Mouse (Mus musculus): ENCODE measurements around the gene Cog3.

Cog3 gene

DNA sequence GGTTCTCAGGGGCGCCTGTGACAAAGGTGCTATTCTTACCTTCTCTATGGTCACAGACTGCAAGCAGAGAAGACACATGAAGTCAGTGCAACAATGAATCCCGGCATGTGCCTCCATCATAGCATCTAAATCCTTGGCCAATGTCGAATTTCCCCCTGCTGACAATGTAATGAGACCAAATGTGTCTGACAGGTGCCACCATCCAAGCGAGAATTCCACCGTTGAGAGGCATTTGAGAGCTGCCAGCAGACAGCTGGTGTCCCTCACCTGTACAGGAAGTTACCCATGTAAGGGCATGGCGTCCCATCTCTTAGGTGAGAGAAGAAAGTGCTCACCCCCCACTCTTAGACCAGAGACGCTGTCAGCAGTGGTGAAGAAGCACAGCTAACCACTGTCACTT lies 4.1 kb upstream of the Cog3 start:
- no peak for DNase-seq

GRCm38 (mm10) chr14:75757821-75758220 lies 3.5 kb upstream of the Cog3 start:
- no peak for DNase-seq

GRCm38 (mm10) chr14:75756971-75757370 lies 2.7 kb upstream of the Cog3 start:
- DNase-seq: peak in 1 of 2 experiments; percentile 28

- DNase-seq: no peak
Measured at GRCm38 (mm10) chr14:75753206-75753605, 1.1 kb downstream of the Cog3 start.

GRCm38 (mm10) chr14:75751040-75751439 lies 3.3 kb downstream of the Cog3 start:
- DNase-seq: no peak

DNA sequence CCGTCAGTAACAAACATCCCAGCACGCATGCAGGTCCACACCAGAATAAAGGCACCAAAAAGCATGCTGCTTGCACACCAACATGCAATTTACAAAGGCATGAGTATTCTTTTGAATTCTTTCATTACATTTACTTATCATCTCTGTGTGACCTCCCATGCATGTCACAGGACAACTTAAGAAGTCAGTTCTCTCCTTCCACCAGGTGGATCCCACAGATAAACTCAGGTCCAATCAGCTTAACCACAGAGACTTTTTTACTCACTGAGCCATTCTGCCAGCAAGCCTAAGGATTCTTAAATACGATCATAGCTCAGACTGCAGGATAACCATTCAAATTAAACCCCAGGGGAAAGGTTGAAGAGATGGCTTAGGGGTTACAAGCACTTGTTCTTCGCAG lies 5.2 kb downstream of the Cog3 start:
- DNase-seq: no peak

GRCm38 (mm10) chr14:75747960-75748359 lies 6.4 kb downstream of the Cog3 start:
- no peak for DNase-seq

- DNase-seq: no peak
Measured at GRCm38 (mm10) chr14:75741904-75742303, 12.4 kb downstream of the Cog3 start.

GRCm38 (mm10) chr14:75735597-75735996 lies 18.7 kb downstream of the Cog3 start:
- no peak for DNase-seq

GRCm38 (mm10) chr14:75732631-75733030 lies 21.7 kb downstream of the Cog3 start:
- DNase-seq: no peak

GRCm38 (mm10) chr14:75731361-75731760 lies 23.0 kb downstream of the Cog3 start:
- no peak for DNase-seq

DNA sequence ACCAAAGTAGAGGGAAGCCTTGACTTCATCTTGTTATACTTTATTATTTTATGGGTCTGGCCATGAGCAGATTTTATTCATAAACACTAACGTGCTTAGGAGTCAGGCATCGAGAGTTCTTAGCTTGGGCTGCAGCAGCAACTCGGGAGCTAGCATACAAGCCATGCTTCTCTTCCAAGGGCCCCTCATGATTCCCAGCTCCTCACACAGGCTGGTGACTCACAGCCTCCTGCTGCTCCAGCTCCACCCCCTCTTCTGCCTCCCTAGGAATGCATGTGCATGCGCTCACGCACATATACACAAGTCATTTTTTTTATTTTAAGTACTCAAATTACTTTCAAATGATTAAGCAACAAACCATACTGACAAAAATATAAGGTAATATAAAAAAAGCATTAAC lies 26.2 kb downstream of the Cog3 start:
- no peak for DNase-seq

DNA sequence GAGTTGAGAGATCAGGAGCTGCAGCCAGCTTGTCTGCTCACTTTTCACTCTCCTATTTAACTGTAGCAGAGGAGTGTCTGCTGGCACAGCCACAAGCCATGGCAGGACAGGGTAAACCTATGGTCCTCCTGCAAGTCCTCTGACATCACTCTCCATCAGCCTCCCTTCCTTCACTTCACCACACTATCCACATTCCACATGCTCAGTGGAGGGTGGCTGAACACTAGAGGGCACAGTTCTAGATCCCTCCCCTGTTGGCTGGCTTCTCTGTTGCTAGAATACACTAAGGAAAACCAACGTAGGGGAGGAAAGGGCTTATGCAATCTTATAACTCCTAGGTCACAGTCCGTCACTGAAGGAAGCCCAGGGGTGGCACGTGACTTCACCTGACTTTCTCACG lies 27.3 kb downstream of the Cog3 start:
- DNase-seq: peak; percentile 80 to 92

DNA sequence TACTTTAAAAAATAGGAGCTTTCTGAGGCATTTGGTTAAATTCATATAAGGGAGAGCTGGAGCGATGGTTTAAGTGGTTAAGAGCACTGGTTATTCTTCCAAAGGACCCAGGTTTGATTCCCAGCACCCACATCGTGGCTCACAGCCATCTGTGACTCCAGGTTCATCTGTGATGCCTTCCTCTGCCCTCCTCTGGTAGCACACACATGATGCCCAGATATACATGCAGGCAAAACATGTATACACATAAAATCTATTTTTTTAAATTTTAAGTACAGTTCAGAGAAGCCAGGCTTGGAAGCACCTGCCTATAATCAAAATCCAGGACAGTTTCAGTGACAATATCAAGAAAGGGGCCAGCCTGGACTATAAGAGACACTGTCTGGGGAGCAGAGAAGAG lies 31.5 kb downstream of the Cog3 start:
- no peak for DNase-seq

DNA sequence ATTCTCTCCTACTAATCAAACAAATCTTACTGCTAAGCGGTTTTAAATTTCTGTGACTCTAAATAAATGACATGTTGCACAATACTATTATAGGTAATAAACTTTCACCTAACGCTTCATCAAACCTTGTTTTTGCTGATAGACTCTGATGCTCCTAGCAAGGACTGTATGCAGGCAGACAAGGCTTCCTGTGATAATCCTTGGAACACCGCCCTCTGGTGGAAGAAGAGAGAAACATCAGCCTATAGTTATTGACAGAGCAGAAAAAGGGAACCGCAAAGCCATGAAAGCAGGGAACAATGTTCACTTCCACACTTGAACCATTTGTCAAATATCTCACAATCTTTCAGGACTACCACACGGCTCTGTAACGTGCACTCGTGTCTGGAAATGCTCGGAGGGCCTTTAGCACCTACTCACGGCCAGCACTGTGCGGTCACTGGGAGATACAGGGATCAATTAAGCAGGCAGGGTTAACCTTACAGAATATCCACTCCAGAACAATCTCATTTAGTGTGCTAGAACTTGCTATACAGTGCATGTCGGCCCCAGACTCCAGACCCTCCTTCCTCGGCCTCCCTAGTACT lies 32.2 kb downstream of the Cog3 start:
- DNase-seq: peak; percentile 54 to 62

GRCm38 (mm10) chr14:75720121-75720520 lies 34.2 kb downstream of the Cog3 start:
- no peak for DNase-seq

DNA sequence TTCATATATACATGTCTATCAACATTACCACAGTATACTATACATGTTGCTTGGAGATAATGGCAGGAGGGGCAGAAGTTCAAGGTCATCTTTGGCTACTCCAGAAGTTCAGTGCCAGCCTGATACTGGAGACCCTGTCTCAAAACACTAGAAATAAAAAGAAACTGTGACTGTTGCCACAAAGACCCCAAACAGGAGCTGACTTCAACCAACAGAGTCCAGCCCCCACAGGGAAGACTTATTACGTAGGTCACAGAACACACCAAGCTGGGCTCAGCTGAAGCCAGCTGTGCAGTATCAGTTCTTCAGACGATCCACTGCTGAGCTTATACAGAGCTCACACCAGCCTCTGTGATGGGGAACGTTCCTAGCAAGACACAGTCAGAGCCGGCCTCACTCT lies 37.9 kb downstream of the Cog3 start:
- DNase-seq: no peak

- peak in 1 of 2 experiments; percentile 36 for DNase-seq
Measured at GRCm38 (mm10) chr14:75713661-75714060, 40.7 kb downstream of the Cog3 start.

DNA sequence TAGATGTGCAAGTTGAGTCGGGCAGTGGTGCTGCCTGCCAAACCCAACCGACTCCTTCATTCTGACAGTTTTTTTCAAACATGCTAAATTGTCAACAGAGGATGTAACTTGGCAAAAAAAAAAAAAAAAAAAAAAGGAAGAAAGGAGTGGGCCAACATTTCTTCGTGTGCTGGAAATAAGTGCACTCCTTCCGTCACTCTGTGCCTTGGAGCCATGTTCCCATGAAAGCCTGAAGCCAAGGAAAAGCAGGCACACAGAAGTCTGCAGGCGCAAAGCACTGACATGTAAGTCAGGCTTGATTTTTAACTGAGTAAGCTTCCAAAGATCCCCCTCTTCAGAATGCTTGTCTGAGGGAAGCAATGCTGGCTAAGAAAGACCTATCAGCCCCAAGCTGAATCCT lies 41.6 kb downstream of the Cog3 start:
- no peak for DNase-seq

GRCm38 (mm10) chr14:75711731-75712130 lies 42.6 kb downstream of the Cog3 start:
- no peak for DNase-seq

- DNase-seq: peak; percentile 40 to 58
Measured at GRCm38 (mm10) chr14:75708986-75709385, 45.3 kb downstream of the Cog3 start.

GRCm38 (mm10) chr14:75707771-75708170 lies 46.5 kb downstream of the Cog3 start:
- no peak for DNase-seq

- DNase-seq: peak; percentile 62
Measured at GRCm38 (mm10) chr14:75706647-75707046, 47.7 kb downstream of the Cog3 start.

GRCm38 (mm10) chr14:75697928-75698327 lies 56.4 kb downstream of the Cog3 start:
- no peak for DNase-seq

- DNase-seq: no peak
Measured at GRCm38 (mm10) chr14:75696096-75696495, 58.2 kb downstream of the Cog3 start.

DNA sequence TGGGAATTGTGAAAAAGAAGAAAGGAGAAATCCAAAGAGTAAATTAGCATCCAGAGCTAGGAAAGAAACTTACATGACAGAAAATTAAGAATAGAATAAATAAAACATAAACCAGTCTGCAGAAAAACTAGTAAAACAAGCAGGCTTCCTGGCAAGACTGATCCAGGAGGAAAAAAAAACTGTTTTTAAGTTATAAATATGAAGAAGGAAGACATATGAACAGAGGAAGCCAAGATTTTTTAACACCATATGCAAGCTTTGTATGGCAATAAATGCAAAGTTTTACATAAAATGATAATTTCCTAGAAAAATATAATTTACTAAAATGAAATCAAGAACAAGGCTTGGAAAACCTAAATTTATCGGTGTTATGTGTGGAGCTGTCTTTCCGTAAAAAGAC lies 63.9 kb downstream of the Cog3 start:
- no peak for DNase-seq
